In genomic region chr5:136246452-136246838, GRCm38 (mm10) we compare ENCODE assay signal across 8 mouse cellular contexts. TPM values are rescaled to one million over a fixed set of nuclear protein-coding genes. Genes with fewer than 3 reads are reported as not detected.
DNase-seq lines count a peak whose midpoint lies in the region; ATAC-seq lines count a peak whose summit lies in the region.

Gene Sh2b2, minus strand, starts transcription at chr5:136246556.

- peak within 1 kb of the TSS; percentile 93 for H3K4me2 ChIP-seq in lung, embryonic 16.5 days (ENCODE audit: low read depth, low read length)
- H3K4me2 ChIP-seq in embryonic facial prominence, embryonic 14.5 days (ENCODE audit: low read depth, low read length) = peak within 1 kb of the TSS; percentile 81
- peak within 1 kb of the TSS; percentile 96 for H3K4me2 ChIP-seq in intestine, embryonic 15.5 days (replicated peaks)

- H3K27ac ChIP-seq in lung, embryonic 16.5 days (ENCODE audit: low read length) = peak within 1 kb of the TSS; percentile 88
- peak within 1 kb of the TSS; percentile 78 for H3K27ac ChIP-seq in embryonic facial prominence, embryonic 14.5 days (replicated peaks; ENCODE audit: low read depth, low read length)
- no peak within 1 kb of the TSS for H3K27ac ChIP-seq in intestine, embryonic 15.5 days

- H3K27me3 ChIP-seq in lung, embryonic 16.5 days (ENCODE audit: control insufficient read depth, insufficient read depth, low read depth, low read length) = no peaks in the 10 kb centered on the region
- no peaks in the 10 kb centered on the region for H3K27me3 ChIP-seq in embryonic facial prominence, embryonic 14.5 days (replicated peaks; ENCODE audit: control insufficient read depth, insufficient read depth, low read length)
- no peaks in the 10 kb centered on the region for H3K27me3 ChIP-seq in intestine, embryonic 15.5 days (replicated peaks)

- no peaks in the 10 kb centered on the region for H3K36me3 ChIP-seq in lung, embryonic 16.5 days (ENCODE audit: control insufficient read depth, insufficient read depth, low read length)
- no peaks in the 10 kb centered on the region for H3K36me3 ChIP-seq in embryonic facial prominence, embryonic 14.5 days (ENCODE audit: control insufficient read depth, insufficient read depth, low read length)
- no peaks in the 10 kb centered on the region for H3K36me3 ChIP-seq in intestine, embryonic 15.5 days

- peak within 1 kb of the TSS; percentile 81 for H3K9ac ChIP-seq in lung, embryonic 16.5 days (ENCODE audit: low read length)
- peak within 1 kb of the TSS; percentile 76; the same call in 1 of the 2 replicates for H3K9ac ChIP-seq in embryonic facial prominence, embryonic 14.5 days (ENCODE audit: low read depth, low read length)
- peak within 1 kb of the TSS; percentile 56 for H3K9ac ChIP-seq in intestine, embryonic 15.5 days

- H3K4me1 ChIP-seq in lung, embryonic 16.5 days (replicated peaks; ENCODE audit: control insufficient read depth, insufficient read depth, low read length) = peaks cover 14% of the 10 kb centered on the region
- H3K4me1 ChIP-seq in embryonic facial prominence, embryonic 14.5 days (ENCODE audit: control insufficient read depth, insufficient read depth, low read length) = 0 out of 2 replicates have a peak, but pooled peaks cover 6% of the 10 kb centered on the region
- peaks cover 8% of the 10 kb centered on the region for H3K4me1 ChIP-seq in intestine, embryonic 15.5 days (replicated peaks)

- peak within 1 kb of the TSS; percentile 75 for H3K4me3 ChIP-seq in lung, embryonic 16.5 days (ENCODE audit: low read length)
- H3K4me3 ChIP-seq in embryonic facial prominence, embryonic 14.5 days (ENCODE audit: low read depth, low read length) = peak within 1 kb of the TSS; percentile 78
- H3K4me3 ChIP-seq in intestine, embryonic 15.5 days (replicated peaks) = peak within 1 kb of the TSS; percentile 77

- WGBS in lung, embryonic 16.5 days = 74% methylated on average over 2 of the region's 2 CpGs
- 81% methylated on average over 2 of the region's 2 CpGs for WGBS in embryonic facial prominence, embryonic 14.5 days
- 82% methylated on average over 2 of the region's 2 CpGs for WGBS in intestine, embryonic 15.5 days

- H3K9me3 ChIP-seq in lung, embryonic 16.5 days (ENCODE audit: control insufficient read depth, low read length) = no peaks in the 10 kb centered on the region
- H3K9me3 ChIP-seq in embryonic facial prominence, embryonic 14.5 days (ENCODE audit: control insufficient read depth, low read length) = no peaks in the 10 kb centered on the region
- no peaks in the 10 kb centered on the region for H3K9me3 ChIP-seq in intestine, embryonic 15.5 days

- DNase-seq in lung, postnatal 10 days = no peak
- no peak for DNase-seq in embryonic facial prominence, embryonic 14.5 days (ENCODE audit: low spot score)
- no peak for DNase-seq in layer of hippocampus, adult 9-11 months

- no peak for ATAC-seq in lung, embryonic 16.5 days (ENCODE audit: low read depth)
- ATAC-seq in embryonic facial prominence, embryonic 14.5 days (ENCODE audit: low read depth) = no peak
- ATAC-seq in intestine, embryonic 15.5 days = no peak
- peak; percentile 49 for ATAC-seq in monocyte, adult 5-6 weeks (replicated peaks; ENCODE audit: insufficient number of reproducible peaks, low FRiP score, low TSS enrichment, poor library complexity, severe bottlenecking)
- ATAC-seq in erythroid progenitor cell, adult 5-6 weeks (replicated peaks; ENCODE audit: low FRiP score, poor library complexity, severe bottlenecking) = no peak
- ATAC-seq in cerebellum, adult (ENCODE audit: insufficient number of reproducible peaks, low FRiP score, low TSS enrichment) = no peak

RNA-seq across cellular contexts. Expression of gene Sh2b2, which starts in this region (rescaled TPM):
- 3.8 and 4.9 TPM in 2 replicates for polyA plus RNA-seq in lung, embryonic 16.5 days (2015; fragmentation: Nextera tagmentation; extraction: Ambion mirVana)
- polyA plus RNA-seq in embryonic facial prominence, embryonic 14.5 days (2014; fragmentation: Nextera tagmentation; extraction: Ambion mirVana) = 10.2 and 10.3 TPM in 2 replicates
- 2.8 and 3.1 TPM in 2 replicates for polyA plus RNA-seq in intestine, embryonic 15.5 days (2015; fragmentation: Nextera tagmentation; extraction: Ambion mirVana)
- 9.8 to 17.4 TPM (median 10.7 TPM) in 3 replicates for total RNA-seq in monocyte, adult 5-6 weeks (2017)
- total RNA-seq in erythroid progenitor cell, adult 5-6 weeks (2015; ENCODE audit: low replicate concordance) = 4.0 and 7.5 TPM in 2 replicates
- total RNA-seq in erythroid progenitor cell, adult 5-6 weeks (2017; ENCODE audit: low replicate concordance) = 0.13 and 2.3 TPM in 2 replicates
